Mouse (Mus musculus) bone marrow, adult 2 months (tissue): Measurements from ENCODE around the gene Kctd10.

Source experiments
- CTCF ChIP-seq: fragments of 200-500 bp; IDR thresholded peaks from 2 replicates; pipeline ENCODE4 v1.5.1; 2011; ENCODE audit warnings: low read length, control low read depth; ENCODE audit not compliant: control insufficient read depth, insufficient read depth
- POLR2A ChIP-seq: fragments of 200-500 bp; IDR thresholded peaks from 2 replicates; pipeline ENCODE4 v1.6.1; 2011; ENCODE audit warnings: low read depth, mild to moderate bottlenecking, control low read depth, low read length, borderline replicate concordance; ENCODE audit not compliant: control insufficient read depth

- TF ChIP-seq POLR2A (no peak), CTCF (no peak)
These were observed 20.7 kb downstream of the Kctd10 start for GRCm38 (mm10) chr5:114359586-114359985.
